Mouse (Mus musculus) embryo, embryonic 10 days (tissue): ENCODE measurements around the gene Vdr.

ENCODE experiments used
- DNase-seq: peaks from one replicate; pipeline ENCODE4 v3.0.0-alpha.2; 2015; ENCODE audit warnings: low spot score

The Vdr gene

DNA sequence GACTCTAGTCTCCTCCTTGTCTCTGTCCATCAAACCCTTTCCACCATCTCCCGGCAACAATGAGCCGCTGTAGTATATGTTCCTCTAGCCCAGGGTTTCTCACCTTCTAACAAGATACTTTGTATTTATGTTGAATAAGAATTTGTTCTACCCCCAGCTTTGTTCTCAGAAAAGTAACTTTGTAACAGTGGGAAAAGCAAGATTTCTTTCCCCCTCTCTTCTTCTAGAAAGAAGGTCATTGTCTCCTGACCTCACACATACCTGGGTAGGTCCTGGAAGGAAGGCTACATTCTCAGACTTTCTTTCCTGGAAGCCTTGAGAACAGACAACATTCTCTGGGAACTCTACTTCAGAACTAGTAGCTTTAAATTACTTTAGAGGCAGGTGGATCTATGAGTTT is at the start of gene Vdr:
TSS of gene Vdr (minus strand) at position 101 of the 400 bp plus-strand sequence.
- DNase-seq, result no peak

DNA sequence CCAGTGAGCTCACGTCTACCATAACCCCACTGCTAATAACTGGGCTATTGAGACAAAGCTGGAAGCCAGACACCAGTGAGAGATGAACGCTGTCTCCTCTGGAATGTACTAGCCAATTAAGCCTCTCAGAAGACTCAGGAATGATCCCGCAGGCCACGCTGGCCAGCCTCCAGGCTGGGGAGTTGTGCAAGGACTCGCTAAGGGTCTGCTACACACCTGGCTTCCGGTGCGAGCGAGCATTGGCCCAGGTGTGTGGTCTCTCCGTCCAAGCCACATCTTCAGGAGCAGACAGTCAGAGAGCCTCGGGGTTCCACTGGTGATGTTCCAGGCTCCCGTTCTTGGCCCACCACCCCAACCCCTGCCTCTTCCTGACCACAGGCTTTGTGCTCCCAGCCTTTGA is 46.0 kb upstream of the Vdr start:
- DNase-seq, result peak; percentile 30

DNA sequence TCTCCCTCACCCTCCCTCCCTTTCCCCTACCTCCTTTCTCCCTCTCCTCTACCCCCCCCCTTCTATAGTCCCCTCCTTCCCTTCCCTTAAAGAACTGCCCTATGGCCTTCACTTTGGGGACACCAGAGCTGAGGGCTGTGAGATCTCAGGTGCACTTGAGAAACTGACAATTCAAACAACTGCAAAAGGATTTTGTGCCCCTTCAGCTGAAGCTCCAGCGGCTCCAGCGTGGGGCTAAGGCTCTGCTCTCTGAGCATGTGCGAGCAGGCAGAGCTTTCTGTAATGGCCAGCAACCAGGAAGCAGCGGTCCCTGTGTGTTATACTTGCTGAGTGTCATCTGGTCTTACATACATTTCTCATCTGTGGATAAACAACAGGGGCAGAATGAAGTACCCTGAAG is 45.3 kb upstream of the Vdr start:
- peak; percentile 38 for DNase-seq

DNA sequence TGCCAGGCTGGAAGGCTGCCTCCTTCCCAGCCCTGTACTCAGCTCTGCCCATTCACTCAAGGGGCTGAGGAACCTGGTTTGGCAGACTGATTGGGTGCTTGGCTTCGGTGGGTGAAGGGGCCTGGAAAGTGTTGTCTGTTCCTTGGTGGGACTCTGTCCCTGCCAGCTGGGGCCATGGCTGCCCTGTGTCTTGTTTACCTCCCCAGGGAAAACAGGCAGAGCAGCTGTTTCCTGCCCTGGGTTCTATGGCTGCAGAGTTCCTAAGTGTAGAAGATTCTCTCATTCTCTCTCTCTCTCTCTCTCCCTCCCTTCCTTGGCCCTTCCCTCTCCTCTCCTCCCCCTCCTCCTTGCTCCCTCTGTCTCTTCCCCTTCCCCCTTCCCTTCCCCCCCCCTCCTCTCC is 44.9 kb upstream of the Vdr start:
- DNase-seq, result no peak

DNA sequence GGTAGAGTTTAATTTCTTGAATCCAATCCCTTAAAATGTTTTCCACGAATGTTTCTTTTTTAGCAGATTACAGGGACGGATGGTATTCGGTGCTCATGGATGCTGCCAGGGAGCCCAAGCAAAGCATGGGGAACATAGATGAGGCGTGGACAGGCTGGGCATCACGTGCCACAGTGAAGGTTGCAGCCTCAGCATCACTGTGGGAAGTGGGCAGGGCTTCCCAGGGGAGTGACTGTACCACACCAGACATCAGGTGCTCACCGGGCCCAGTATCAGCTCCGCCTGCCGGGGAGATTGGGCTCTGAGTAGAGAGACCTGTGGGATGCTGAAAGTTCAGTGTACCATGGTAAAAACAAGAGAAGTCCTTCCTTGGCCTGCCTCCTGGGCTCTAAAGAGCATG is 44.2 kb upstream of the Vdr start:
- DNase-seq, result no peak

DNA sequence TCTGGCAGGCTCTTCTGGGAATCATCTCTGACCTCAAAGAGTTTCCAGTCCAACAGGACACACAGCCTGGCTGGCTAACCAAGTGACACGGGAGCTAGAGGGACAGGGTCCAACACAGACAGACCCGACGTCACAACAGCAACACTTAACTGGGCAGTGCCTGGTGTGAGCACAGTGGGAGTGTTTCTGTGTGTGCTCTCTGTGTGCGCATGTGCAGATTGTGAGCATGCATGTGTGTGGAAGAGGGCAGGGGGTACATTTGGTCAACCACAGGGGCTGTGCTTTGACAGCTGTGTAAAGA is 42.4 kb upstream of the Vdr start:
- DNase-seq, result no peak

DNA sequence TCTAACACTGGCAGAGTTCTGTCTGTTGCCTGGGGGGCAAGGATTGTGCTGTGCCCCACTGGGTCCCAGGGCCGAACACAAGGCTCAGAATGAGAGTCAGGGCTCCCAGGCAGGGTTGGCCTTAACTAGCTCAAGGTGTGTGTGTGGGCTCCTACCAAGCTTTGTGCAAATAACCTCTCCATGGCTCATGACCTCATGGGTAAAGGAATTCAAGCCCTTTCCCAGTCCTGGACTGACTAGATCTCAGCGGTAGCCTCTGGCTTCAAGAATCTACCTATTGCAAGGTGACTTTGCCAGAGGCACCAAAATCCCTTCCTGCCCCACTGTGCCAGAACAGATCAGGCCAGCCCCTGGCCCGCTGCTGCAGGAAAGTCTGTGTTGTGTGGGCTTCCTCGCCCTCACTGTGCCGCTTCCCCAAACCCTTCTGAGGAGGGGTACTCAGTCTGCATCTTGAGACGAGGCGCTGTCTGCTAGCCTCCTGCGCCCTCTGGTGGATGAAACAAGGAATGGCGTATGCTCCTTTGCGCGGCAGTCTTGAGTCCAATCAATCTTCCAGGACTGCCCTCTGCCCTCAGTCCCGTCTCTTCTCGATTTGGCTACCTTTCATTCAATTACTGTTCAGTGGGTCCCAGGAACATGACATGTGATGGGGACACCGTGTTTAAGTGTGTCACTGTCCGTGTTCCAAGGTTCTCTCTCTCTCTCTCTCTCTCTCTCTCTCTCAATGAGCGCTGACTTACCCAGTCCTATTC is 41.9 kb upstream of the Vdr start:
- peak; percentile 95 for DNase-seq

DNA sequence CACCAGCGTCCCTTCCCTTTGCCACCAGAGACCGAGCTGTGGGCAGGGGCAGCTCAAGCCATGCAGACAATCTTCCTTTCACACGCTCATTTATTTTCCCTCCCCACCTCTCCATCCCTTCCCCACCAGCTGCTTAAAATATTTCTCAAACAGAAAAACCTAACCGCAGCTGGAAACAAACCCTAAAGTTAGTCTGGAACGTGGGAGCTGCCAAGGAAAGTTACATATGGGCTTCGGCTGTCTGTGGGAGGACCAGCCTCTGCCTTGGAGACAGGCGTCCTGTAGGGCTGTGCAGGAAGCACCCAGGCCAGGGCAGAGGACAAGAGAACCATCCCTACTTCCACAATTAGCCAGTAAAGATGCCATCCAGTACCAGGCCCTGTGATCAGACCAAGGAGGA is 39.8 kb upstream of the Vdr start:
- no peak for DNase-seq

DNA sequence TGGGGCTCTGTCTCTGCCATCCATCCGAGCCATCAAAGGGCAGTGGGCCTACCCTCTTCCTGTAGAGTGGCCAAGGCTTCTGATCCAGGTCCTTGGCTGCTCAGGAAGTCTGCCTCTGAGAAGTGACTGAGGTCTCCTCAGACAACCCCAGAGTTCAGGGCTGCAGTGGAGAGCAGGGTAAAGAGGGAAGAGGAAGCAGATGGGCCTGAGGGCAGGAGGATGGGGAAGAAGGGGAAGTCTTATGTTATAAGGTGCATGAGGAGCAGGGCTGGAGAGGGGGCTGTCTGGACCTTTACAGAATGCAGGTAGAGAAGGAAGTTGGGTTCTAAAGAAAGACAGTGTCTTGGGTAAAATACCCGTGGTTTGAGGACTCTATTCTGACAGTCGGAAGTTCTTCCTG is 39.3 kb upstream of the Vdr start:
- no peak for DNase-seq

DNA sequence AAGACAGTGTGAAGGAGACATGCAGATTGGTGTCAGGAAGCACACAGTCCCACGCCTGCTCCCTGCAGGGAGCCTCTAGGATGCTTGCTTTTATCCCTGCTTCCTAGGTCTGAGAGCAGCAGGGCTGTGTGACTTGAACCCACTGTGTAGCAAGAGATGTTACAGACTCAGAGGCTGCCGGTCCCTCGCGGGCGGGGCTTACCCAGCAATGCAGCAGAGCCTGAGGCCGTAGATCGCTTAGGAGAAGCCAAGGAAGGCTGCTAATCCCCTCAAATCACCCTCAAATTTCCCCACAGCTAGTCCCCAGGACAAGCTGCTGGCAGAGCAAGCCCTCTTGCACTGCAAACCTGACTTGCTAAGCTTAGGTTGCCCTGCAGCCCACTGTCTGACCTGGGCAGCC is 38.3 kb upstream of the Vdr start:
- DNase-seq, result no peak

DNA sequence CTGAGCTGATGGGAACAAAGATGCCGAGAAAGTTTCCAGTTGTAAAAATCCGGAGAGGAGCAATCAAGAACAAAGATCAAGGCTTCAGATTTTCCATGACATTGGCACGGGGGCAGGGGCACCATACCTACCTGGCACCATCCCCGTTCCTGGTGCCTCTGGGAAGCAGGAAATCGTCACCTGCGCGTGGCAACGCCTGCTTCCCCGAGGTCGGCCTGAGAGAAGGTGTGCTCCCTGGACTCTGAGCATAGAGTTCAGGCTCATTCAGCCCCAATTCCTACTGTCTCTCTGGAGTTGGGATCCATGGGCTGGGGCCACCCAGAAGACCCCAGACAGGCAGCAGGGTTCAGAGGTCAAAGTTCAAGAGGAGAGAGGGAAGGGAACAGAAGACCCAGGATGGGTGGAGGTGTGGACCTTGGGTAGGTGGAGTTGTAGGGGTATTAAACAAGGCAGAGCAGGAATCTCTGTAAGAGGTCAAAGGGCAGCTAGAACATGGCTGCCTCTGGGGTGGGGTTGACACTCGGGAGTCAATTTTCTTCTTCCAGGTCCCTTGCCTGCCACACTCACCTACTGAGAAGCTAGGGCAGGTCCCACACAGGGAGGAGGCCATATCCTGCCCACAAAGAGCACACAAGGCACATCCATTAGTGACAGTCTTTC is 35.4 kb upstream of the Vdr start:
- DNase-seq, result no peak

DNA sequence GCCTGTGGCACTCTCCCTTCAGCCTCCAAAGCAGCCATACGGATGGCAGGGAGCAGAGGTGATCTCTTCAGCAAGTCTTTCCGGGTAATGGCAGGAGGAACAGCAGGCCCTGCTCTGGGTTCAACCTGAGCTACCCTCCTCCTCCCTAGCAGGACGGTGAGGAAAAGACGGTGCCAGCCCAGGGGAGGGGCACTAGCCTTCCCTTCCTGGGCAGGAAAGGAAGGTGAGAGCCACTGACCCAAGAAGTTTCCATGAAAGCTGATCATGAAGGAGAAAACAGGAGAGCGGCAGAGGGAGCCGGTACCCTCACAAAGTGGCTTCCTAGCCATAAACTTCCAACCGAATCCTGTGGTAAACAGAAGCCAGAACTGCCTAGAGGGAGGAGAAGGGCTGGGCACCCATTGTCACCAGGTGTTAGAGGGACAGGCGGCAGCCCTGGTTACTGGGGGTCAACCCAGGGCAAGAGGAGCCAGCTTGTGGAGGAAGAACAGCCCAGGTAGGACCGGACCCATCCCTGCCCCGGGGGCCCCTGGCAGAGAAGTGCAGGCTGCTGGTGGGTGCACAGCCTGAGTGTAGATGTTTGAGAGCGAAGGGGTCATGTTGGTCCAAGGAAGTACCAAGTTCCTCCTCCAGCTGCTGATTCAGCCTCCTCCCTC is 34.6 kb upstream of the Vdr start:
- DNase-seq, result no peak

DNA sequence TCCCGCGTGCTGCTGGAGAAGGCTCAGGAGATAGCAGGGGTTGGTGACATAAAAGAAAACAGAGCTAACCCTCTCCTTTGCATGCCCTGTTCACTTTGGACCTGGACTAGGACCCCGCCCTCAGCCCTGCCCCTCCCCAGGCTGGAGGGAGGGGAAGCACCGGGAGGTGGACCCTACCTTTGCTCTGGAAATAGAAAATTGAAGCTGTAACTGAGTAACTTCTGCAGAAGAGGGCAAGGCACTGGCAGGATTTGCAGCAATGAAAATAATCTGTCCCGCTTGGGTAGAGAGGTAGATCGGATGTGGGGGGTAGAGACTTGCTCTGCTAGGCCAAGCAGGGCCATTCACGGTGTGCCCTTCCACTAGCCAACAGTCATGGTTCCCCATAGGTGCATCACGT is 32.9 kb upstream of the Vdr start:
- DNase-seq, result no peak

DNA sequence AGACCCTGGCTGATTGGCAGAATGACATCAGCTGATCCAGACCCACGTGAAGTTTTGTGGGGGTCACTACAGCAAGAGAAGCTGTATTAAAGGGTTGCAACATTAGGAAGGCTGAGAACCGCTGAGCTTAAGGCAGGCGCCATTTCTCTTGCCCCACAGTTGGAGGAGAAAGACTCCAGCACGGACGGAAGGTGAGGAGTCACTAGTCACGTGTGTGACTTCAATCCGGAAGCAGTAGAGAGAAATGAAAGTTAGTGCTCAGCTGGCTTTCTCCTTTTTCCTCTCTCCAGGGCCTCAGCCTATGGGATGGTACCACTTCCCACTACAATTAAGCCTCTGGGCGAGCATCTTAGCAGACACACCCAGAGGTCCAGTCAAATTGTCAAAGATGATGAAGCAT is 32.1 kb upstream of the Vdr start:
- no peak for DNase-seq

DNA sequence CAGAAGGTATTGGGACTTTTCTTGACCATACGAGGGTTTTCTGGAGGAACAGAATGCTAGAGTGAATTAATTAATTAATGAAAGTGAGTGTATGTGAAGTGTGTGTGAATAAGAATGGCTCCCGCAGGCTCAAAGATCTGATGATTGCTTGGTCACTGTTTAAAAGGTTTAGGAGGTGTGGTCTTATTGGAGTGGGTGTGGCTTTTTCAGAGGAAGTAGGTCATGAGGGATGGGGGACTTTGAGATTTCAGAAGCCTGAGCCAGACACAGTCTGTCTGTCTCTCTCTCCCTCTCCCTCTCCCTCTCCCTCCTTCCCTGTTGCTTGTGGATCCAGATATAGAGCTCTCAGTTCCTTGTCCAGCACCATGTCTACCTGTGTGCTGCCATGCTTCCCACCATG is 30.9 kb upstream of the Vdr start:
- DNase-seq, result no peak

DNA sequence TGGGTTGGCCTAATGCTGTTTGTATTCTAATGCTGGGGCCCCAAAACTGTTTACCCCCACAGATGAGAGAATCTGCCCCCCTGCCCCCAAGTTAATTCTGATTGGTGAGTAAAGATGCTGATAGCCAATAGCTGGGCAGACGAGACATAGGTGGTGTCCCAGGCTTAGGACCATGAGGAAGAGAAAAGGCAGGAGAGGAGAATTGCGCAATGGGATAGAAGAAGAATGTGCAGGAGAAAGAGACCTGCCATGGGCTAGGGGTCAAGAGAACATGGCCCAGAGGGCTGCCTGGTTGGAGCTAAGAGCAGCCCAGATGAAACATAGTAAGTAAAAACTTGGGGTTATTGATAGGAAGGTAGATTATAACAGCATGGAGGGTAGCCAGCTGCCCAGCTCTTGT is 29.7 kb upstream of the Vdr start:
- no peak for DNase-seq

DNA sequence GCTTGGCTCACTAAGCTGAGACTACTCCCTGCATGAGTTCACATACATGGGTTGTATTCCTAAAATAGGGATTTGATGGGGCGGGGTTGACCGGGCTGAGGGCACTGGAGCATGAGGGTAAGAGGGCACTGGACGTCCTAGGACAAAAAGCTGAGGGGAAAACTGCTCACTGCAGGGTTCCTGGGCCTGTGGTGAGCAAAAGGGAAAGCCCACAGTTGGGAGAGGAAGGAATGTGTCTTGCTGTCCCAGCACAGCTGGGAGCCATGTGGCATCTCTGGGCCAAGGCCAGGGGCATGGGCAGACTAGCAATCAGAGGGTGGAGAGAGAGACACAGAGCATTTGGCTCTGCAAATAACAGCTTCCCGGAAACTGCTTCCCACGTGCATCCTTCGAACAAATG is 28.1 kb upstream of the Vdr start:
- DNase-seq, result no peak

DNA sequence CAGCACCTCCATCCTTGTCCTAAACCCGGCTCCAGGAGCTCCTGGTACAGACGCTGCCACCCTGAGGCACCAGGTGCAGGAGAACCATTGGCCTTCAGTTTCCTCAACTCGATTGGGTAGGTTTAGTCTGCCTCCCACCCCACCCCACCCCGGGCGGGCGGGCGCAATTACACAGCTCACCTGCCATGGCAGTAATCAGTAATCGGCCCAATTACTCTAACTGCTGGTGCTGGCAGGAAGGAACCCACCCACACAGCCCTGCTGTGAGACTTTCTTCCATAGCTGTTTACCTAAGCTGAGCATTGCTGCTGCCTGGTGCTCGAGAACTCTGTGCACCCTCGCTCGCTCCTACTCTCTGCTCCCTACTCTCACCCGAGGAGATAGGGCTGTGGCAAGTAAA is 22.0 kb upstream of the Vdr start:
- no peak for DNase-seq

DNA sequence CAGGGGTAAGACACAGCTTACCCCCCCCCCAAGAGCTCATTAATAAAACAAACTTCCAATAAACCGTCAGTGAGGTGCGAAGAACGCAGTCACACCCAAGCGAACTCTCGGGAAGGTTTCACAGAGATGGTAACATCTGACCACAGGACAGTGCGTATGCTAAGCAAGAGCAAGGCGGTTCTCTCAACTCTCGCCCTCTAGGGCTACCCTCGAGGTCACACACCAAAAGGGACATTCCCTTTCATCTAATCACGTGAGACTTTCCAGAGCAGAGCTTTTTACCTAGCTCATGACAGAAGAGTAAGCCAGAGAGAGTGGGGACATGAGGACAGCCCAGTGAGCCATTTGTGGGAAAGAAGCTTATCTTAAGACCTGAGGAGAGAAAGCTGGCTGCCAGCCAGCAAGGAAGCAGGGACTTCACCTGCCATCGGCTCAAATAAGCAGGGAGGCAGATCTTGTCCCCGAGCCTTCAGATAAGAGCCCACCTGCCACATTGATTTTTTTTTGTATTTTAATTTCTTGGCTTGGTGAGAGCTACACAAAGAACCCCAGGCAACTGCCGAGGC is 18.9 kb upstream of the Vdr start:
- no peak for DNase-seq

DNA sequence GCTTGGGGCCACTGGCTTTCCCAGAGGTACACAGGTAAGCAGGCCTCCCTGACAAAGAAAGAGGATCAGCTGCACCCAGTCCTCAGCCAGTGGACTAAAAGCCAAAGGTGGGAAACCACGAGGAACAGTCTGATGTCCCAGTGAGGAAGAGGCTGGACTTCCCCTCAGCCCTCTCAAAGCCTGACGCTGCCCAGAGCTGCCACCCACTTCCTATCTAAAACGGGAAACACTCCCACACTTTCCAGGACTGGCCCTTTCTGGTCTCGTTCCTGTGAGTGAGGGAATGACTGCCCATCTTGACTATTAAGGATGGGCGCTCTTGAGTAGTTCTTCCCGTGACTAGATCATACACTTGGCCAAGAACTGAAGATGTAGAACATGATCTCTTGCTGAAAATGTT is 17.4 kb upstream of the Vdr start:
- no peak for DNase-seq

DNA sequence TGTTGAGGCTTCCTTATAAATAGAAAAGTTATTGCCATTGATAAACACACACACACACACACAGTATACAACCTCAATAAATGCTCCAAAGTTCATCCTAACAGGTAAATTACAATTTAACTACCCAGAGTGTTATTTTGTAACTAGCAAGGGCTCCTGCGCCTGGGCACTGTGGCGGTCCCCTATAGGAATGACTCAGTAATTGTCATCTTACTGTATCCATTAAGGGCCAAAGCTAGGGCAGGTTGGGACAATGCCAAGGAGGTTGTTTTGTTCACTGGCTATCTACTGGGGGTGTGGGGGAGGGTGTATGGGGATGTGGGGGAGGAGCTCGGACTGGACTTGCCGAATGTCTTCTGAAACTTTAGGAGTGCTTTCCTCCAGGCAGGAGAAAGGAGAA is 16.6 kb upstream of the Vdr start:
- no peak for DNase-seq

DNA sequence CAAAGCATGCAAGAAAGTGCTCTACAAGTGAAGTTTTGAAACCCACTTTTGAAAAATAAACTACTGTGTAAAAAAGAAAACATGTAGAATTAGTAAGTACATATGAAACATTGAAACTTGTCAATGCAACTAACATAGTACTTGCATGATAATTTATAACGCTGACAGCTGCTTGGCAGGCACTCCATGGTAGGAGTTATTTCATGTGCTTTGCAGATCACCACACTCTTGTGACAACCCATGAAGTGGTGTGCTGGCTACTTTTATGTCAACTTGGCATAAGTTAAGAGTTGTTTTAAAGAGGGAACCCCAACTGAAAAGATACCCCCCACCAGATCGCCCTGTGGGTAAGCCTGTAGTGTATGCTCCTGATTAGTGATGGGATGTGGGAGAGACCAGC is 12.0 kb upstream of the Vdr start:
- DNase-seq, result no peak

DNA sequence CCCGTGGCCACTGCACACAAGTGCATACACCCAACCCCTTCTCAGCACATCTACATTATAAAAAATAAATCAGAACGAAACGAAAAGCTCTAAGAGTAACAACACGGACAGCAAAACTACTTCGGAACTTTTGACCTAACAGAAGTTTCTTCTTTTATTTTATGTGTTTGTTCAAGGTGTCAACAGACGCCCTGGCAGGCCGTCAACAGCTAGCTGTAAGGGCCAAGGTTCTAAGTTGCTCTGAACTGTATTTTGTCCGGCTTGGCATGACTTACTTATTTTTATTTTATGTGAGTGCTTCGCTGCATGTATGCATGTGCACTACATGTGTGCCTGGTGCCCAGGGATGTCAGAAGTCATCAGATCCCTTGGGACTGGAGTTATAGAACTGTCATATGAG is 11.4 kb upstream of the Vdr start:
- DNase-seq, result no peak

DNA sequence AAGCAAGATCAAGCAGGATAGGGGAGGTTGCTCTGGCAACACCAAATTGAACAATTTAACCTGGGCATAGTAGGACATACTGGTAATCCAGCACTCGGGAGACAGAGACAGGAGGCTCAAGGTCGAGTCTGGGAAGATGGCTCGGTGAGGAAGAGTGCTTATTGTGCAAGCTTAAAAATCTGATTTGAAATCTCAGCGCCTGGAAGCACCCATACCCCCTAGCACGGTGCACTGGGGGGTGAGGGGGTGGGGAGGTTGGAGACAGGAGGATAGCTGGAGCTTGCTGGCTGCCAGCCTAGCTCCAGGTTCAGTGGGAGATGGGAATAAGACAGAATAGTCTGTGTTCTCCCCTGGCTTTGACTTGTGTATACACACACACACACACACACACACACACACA is 9.9 kb upstream of the Vdr start:
- no peak for DNase-seq
